8 mouse cellular contexts compared by ENCODE assay signal in genomic region chr19:6492124-6492523, GRCm38 (mm10). TPM values are rescaled to one million over a fixed set of nuclear protein-coding genes. Genes with fewer than 3 reads are reported as not detected.
DNase-seq lines count a peak whose midpoint lies in the region; ATAC-seq and TF ChIP-seq lines count a peak whose summit lies in the region.

No protein-coding gene starts in this region.

- H3K9me3 ChIP-seq in intestine, postnatal 0 days (ENCODE audit: control insufficient read depth): no peaks in the 10 kb centered on the region

- 21% methylated on average over 12 of the region's 12 CpGs for WGBS in intestine, postnatal 0 days

- TF ChIP-seq CTCF in intestine, postnatal 0 days (IDR thresholded peaks at IDR 0.05; ENCODE audit: low read depth): peak; percentile 82

- H3K9ac ChIP-seq in intestine, postnatal 0 days (ENCODE audit: low read depth, low read length): no peak overlapping the region

- peak; percentile 84 for DNase-seq in 3T3-L1 (ENCODE audit: low read depth, low spot score)
- peak; percentile 86 for DNase-seq in NIH3T3 (ENCODE audit: low read depth)
- DNase-seq in cerebellum, postnatal 10 days: peak; percentile 91 to 93
- DNase-seq in frontal cortex, adult 2 months (ENCODE audit: extremely low spot score in 1 of 2, low spot score in 1 of 2): peak; percentile 59 to 85
- DNase-seq in left cerebral cortex, postnatal 4 days: peak; percentile 86
- peak; percentile 67 for DNase-seq in neural tube, embryonic 10.5 days (ENCODE audit: extremely low spot score, low spot score)
- peak; percentile 59 for DNase-seq in thymus, postnatal 4 days

- no peaks in the 10 kb centered on the region for H3K36me3 ChIP-seq in intestine, postnatal 0 days (ENCODE audit: control insufficient read depth, insufficient read depth)

- no peak for ATAC-seq in intestine, postnatal 0 days

- intact Hi-C loops in left cerebral cortex, postnatal 4 days (cut with DNase I): loop anchor here (2.0 kb wide), 1 partner anchor 173 kb away; no protein-coding TSS in a partner anchor

- no peak overlapping the region for H3K4me3 ChIP-seq in intestine, postnatal 0 days (ENCODE audit: low read depth, low read length)

- no peak overlapping the region for H3K4me2 ChIP-seq in intestine, postnatal 0 days (replicated peaks; ENCODE audit: low read depth)

- H3K27me3 ChIP-seq in intestine, postnatal 0 days (replicated peaks; ENCODE audit: control insufficient read depth, insufficient read depth, low read length): peaks cover 54% of the 10 kb centered on the region

- no peak overlapping the region for H3K27ac ChIP-seq in intestine, postnatal 0 days (ENCODE audit: low read depth, low read length)

- no peaks in the 10 kb centered on the region for H3K4me1 ChIP-seq in intestine, postnatal 0 days (replicated peaks; ENCODE audit: control insufficient read depth, insufficient read depth, low read length)

RNA-seq across cellular contexts. Expression of gene Slc22a12, which starts 50.7 kb away (rescaled TPM):
- 0.08 and 0.10 TPM in 2 replicates for polyA plus RNA-seq in frontal cortex, adult 2 months (2012; rRNA removed)
- polyA plus RNA-seq in intestine, postnatal 0 days (2015; fragmentation: Nextera tagmentation; extraction: Ambion mirVana): not detected in 2 replicates
- under 1 TPM in 1 of 2 experiments, not detected in 1; 0.30 TPM for total RNA-seq in left cerebral cortex, postnatal 4 days (2021)
